Mouse (Mus musculus) cerebellum, adult 2 months (tissue): ENCODE measurements around the gene Galns. TPM values are rescaled to one million over a fixed set of nuclear protein-coding genes. Genes with fewer than 3 reads are reported as not detected.

ENCODE experiments used
- DNase-seq, 2 experiments: peaks; one replicate each; pipeline ENCODE4 v3.0.0; 2021
- H3K27ac ChIP-seq: fragments of 200-500 bp; 2 replicates; pipeline ENCODE4 v1.5.1; 2012; ENCODE audit warnings: low read length, control low read depth, inconsistent platforms; ENCODE audit not compliant: insufficient read depth
- H3K27me3 ChIP-seq: fragments of 200-500 bp; 2 replicates; pipeline ENCODE4 v1.6.1; 2012; ENCODE audit warnings: inconsistent platforms, mild to moderate bottlenecking, low read length, moderate library complexity; ENCODE audit not compliant: control insufficient read depth, insufficient read depth
- H3K4me1 ChIP-seq: fragments of 200-500 bp; 2 replicates; pipeline ENCODE4 v1.6.1; 2011; ENCODE audit warnings: low read length; ENCODE audit not compliant: control insufficient read depth, insufficient read depth
- H3K4me3 ChIP-seq: fragments of 200-500 bp; replicated peaks from 2 replicates; pipeline ENCODE3; 2011; ENCODE audit warnings: mild to moderate bottlenecking, low read depth, low read length, control low read depth; ENCODE audit not compliant: insufficient read depth
- CTCF ChIP-seq: fragments of 200-500 bp; IDR thresholded peaks from 2 replicates; pipeline ENCODE4 v1.5.1; 2011; ENCODE audit warnings: low read depth, mild to moderate bottlenecking, control low read depth, low read length, moderate library complexity, borderline replicate concordance; ENCODE audit not compliant: insufficient read depth
- POLR2A ChIP-seq: fragments of 200-500 bp; IDR thresholded peaks from 2 replicates; pipeline ENCODE4 v1.6.1; 2011; ENCODE audit warnings: low read length, control low read depth, borderline replicate concordance; ENCODE audit not compliant: insufficient read depth
- WGBS: fragments of 180-500 bp; shearing (Covaris S2); methylation state at CpG from one replicate; pipeline ENCODE4 v1.1.7; 2018; 5-methylcytosine and 5-hydroxymethylcytosine counted together
- polyA plus RNA-seq: library from polyadenylated mRNA; depleted of rRNA; stranded (reverse); fragments of >200 nt; gene quantifications from 2 replicates; pipeline ENCODE4 v1.2.3, GENCODE M21; 2012; rRNA removed

Gene Galns
- polyA plus RNA-seq, 1 experiment: 8.7 TPM

GRCm38 (mm10) chr8:122537812-122538211 lies 73.5 kb downstream of the Galns start:
- no peaks in the 10 kb centered on the region for H3K27me3 ChIP-seq
- no peak for DNase-seq
- no peaks in the 10 kb centered on the region for H3K4me1 ChIP-seq
- WGBS: 86% methylated on average over 2 of the region's 2 CpGs
- H3K27ac ChIP-seq: no peak overlapping the region
- H3K4me3 ChIP-seq: no peak overlapping the region
- TF ChIP-seq CTCF (no peak), POLR2A (no peak)

GRCm38 (mm10) chr8:122537033-122537432 lies 74.2 kb downstream of the Galns start:
- H3K4me3 ChIP-seq: no peak overlapping the region
- WGBS: 72% methylated on average over 6 of the region's 6 CpGs
- H3K27me3 ChIP-seq: no peaks in the 10 kb centered on the region
- H3K27ac ChIP-seq: no peak overlapping the region
- H3K4me1 ChIP-seq: no peaks in the 10 kb centered on the region
- TF ChIP-seq POLR2A (no peak), CTCF (no peak)
- DNase-seq: no peak

GRCm38 (mm10) chr8:122531312-122531711 lies 80.0 kb downstream of the Galns start:
- Histone ChIP-seq H3K27me3 (no peaks in the 10 kb centered on the region), H3K4me3 (no peak overlapping the region), H3K27ac (no peak overlapping the region), H3K4me1 (no peaks in the 10 kb centered on the region)
- TF ChIP-seq POLR2A (no peak), CTCF (no peak)
- 82% methylated on average over 8 of the region's 8 CpGs for WGBS
- DNase-seq: no peak

GRCm38 (mm10) chr8:122529159-122529558 lies 82.1 kb downstream of the Galns start:
- H3K27ac ChIP-seq: no peak overlapping the region

More at GRCm38 (mm10) chr8:122529159-122529558, 82.1 kb downstream of the Galns start:
- TF ChIP-seq POLR2A (no peak), CTCF (no peak)
- Histone ChIP-seq H3K4me1 (0 out of 2 replicates have a peak, but pooled peaks cover 6% of the 10 kb centered on the region), H3K27me3 (no peaks in the 10 kb centered on the region), H3K4me3 (no peak overlapping the region)
- 90% methylated on average over 4 of the region's 4 CpGs for WGBS
- DNase-seq: no peak

Other genes with a start within 250 kb of the Galns start
- gene Zc3h18, start 234.9 kb downstream of the Galns start, polyA plus RNA-seq: 39.2 and 40.1 TPM in 2 replicates
- gene Il17c, start 189.4 kb downstream of the Galns start, polyA plus RNA-seq: 0.27 and 0.49 TPM in 2 replicates
- gene Cyba, start 178.5 kb downstream of the Galns start, polyA plus RNA-seq: 12.0 and 15.5 TPM in 2 replicates
- 43.6 and 45.2 TPM in 2 replicates for gene Mvd, start 168.0 kb downstream of the Galns start, polyA plus RNA-seq
- 0.13 TPM in 1 of 2 replicates, not detected in the other for gene Snai3, start 150.7 kb downstream of the Galns start, polyA plus RNA-seq
- gene Rnf166, start 135.4 kb downstream of the Galns start, polyA plus RNA-seq: 65.9 and 69.4 TPM in 2 replicates
- 45.0 and 49.7 TPM in 2 replicates for gene Ctu2, start 135.3 kb downstream of the Galns start, polyA plus RNA-seq
- 4.2 and 4.5 TPM in 2 replicates for gene Piezo1, start 60.1 kb downstream of the Galns start, polyA plus RNA-seq
- gene Cdt1, start 43.4 kb downstream of the Galns start, polyA plus RNA-seq: 7.6 and 8.8 TPM in 2 replicates
- gene Aprt, start 34.6 kb downstream of the Galns start, polyA plus RNA-seq: 52.9 and 57.4 TPM in 2 replicates
- 199 and 206 TPM in 2 replicates for gene Trappc2l, start 177 bp upstream of the Galns start, polyA plus RNA-seq
- not detected in 2 replicates for gene Pabpn1l, start 11.3 kb upstream of the Galns start, polyA plus RNA-seq
- 17.7 and 21.6 TPM in 2 replicates for gene Cbfa2t3, start 87.6 kb upstream of the Galns start, polyA plus RNA-seq
- gene Acsf3, start 164.0 kb upstream of the Galns start, polyA plus RNA-seq: 33.0 and 33.6 TPM in 2 replicates
- gene Cdh15, start 236.5 kb upstream of the Galns start, polyA plus RNA-seq: 26.5 and 34.3 TPM in 2 replicates